Mouse (Mus musculus): ENCODE results near the gene S100a8. TPM values are rescaled to one million over a fixed set of nuclear protein-coding genes. Genes with fewer than 3 reads are reported as not detected.

The S100a8 gene
- total RNA-seq, 1 experiment from 2014 or later, result 2,013 TPM

DNA sequence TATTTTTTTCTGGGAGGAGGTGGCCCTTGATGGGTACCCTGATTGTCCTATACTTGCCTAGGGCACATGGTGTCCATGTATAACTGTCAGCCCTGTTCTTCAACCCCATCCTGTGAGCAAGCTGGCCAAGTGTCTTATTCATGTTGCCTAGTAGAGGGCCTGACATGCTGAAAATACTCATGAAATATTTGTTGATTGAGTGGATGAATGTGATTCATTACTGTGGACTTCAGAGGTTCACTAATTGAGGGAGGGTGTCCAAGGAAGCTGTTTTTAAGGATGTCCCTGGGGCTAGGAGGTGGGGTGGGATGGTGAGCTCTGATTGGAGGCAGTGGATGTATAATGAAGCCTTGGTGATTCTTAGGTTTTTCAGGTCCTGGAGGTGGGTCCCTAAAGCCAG, 15.1 kb upstream of the S100a8 start, which contains the start of gene S100a7a:
TSS of gene S100a7a (plus strand) at position 301 of the 400 bp plus-strand sequence.
- ATAC-seq (replicated peaks in 1 of 2; ENCODE audit: insufficient read depth in 1 of 2, low FRiP score in 2 of 2, low TSS enrichment in 1 of 2, low read depth in 1 of 2, poor library complexity in 2 of 2, severe bottlenecking in 2 of 2), result no peak

DNA sequence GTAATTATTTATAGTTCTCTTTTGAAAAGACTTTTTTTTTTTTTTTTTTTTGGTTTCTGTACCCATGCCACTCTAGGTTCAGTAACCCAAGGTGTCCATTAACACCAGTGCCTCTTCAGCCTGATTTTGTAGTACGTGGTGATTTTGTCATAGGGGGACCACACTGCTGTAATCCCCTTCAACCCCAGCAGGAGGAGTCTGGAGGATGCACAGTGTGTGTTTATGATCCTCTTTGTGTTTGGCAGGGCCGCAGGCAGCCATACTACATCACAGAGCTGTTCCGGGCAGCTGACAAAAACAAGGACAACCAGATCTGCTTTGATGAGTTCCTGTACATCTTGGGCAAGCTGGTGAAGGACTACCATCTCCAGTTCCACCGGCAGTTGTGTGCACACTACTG, 11.4 kb upstream of the S100a8 start:
- peak; percentile 33 to 43; a peak in 1 of 4 replicates for ATAC-seq (replicated peaks in 1 of 2; ENCODE audit: insufficient read depth in 1 of 2, low FRiP score in 2 of 2, low TSS enrichment in 1 of 2, low read depth in 1 of 2, poor library complexity in 2 of 2, severe bottlenecking in 2 of 2)

DNA sequence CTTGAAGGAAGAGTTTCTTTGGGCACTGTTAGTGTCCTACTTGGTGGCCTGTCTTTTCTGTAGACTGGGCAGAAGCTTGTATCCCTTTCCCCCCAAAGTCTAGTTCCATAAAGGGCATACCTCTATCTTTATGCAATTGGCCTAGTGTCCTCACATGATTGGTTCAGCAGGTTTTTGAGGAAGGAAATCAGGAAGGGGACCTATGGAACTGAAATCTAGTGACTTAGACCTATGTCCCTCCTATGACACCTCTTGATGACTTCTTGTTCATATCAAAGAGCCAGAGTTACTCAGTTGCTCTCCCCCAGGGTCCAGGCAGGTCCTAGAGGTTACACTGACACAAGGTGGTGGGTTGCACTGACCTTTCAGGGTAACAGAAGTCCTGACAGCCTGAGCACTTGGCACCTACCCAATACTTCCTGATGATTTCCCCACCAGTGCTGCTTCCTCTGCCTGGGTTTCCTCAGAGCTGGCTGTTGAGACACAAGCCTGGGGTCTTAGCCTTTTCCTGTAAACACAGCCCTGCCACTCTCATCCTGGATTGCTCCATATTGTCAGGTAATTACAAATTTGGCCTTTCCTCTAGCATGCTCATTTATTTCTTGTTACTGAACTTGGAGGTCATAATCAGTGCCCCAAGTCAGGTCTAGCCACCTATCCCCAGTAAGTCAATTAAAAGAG, 9.3 kb upstream of the S100a8 start:
- ATAC-seq (replicated peaks in 1 of 2; ENCODE audit: insufficient read depth in 1 of 2, low FRiP score in 2 of 2, low TSS enrichment in 1 of 2, low read depth in 1 of 2, poor library complexity in 2 of 2, severe bottlenecking in 2 of 2), result peak; percentile 22 to 43; a peak in 1 of 4 replicates

DNA sequence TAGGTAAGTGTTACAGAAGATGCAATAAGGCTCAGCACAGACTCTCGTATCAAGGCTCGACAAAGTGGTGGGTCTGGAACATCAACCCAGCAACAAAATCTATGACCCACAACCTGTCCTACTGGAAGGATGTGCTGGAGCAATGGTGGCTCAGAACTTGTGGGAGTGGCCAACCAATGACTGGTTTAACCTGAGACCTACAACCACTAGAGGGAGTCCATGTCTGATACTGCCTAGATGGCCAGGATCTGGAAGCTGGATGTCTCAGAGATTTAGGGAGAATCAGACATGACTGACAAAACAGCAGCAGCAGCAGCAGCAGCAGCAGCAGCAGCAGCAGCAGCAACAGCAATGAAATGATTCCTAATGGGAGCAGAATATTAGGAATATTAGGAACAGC, 4.6 kb upstream of the S100a8 start:
- ATAC-seq (replicated peaks in 1 of 2; ENCODE audit: insufficient read depth in 1 of 2, low FRiP score in 2 of 2, low TSS enrichment in 1 of 2, low read depth in 1 of 2, poor library complexity in 2 of 2, severe bottlenecking in 2 of 2), result 0 out of 4 replicates have a peak, but pooled peaks of 1 of the 2 experiments have one; percentile 35

DNA sequence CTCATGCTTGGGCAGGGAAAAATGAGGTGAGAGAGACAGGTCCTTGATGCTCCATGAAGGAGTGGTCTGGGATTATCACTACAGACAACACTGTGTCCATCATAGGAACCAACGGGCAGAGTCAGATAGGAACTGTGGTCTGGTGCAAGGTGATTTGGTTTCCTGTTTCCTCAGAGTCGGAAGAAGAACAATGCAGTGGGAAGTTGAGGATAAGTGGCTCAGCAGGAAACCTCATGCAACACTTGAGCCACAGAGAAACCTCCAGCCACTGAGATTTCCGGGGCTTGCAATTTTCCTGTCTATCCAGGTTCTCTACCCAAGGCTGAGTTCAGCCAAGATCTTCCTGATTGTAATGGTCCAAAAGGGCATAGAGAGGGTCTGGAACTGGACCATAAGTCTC, 9.9 kb downstream of the S100a8 start:
- peak in 1 of 2 experiments; percentile 65; a peak in 1 of 4 replicates for ATAC-seq (replicated peaks in 1 of 2; ENCODE audit: insufficient read depth in 1 of 2, low FRiP score in 2 of 2, low TSS enrichment in 1 of 2, low read depth in 1 of 2, poor library complexity in 2 of 2, severe bottlenecking in 2 of 2)

DNA sequence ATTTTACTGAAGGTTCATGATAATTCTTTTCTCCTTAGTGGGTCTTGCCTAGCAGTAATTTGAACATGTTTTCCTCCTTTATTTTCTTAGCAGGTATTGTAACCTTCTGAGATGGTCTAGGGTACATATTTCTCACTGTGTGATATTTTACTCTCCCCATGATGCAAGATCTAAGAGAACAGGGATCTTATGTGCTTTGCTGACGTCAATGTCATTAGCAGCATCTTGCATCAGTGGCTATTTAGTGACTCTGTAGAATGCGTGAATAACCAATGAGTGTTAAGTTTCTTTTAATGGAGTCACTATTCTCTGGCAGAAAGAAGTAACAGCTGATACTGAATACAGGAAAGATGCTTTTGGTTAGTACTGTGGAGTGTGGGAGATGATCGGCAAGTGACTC, 15.2 kb downstream of the S100a8 start:
- ATAC-seq (replicated peaks in 1 of 2; ENCODE audit: insufficient read depth in 1 of 2, low FRiP score in 2 of 2, low TSS enrichment in 1 of 2, low read depth in 1 of 2, poor library complexity in 2 of 2, severe bottlenecking in 2 of 2), result no peak

DNA sequence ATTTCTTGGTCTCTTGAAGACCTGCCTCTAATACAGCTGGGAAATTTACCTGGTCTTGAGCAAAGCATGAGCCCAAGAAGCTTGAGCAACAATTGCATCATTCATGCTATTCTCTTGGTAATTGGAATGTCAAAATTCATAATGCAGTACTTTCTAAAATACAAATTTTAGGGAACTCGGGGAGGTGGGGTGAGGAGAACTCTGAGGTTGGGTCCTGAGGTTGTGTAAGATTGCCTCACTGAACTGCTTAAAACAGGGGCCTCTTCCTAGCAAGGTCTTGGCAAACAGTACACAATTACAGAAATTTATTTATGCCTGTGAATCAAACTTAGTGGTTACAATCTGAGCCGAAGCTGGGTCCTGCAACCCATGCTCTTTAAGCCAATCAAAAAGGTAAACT, 18.1 kb downstream of the S100a8 start:
- ATAC-seq (replicated peaks in 1 of 2; ENCODE audit: insufficient read depth in 1 of 2, low FRiP score in 2 of 2, low TSS enrichment in 1 of 2, low read depth in 1 of 2, poor library complexity in 2 of 2, severe bottlenecking in 2 of 2), result peak in 1 of 2 experiments; percentile 63; a peak in 1 of 4 replicates

DNA sequence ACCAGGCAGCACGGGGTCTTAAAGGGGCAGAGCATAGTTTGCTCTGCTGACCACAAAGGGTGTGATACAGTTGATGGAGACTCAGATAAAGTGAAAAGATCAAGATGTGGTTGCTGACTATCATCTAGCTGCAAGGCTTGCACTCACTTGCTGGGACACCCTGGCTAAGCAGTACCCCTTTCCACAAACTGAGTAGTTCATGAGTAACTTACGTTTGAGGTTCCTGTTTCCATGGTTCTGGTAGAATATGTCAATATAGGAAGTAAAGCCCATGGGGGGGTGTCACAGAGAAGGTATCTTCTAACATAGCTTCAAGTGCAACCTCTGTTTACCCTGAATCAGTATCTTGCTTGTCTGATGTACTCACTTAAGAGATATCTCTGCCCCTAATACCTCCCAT, 24.7 kb downstream of the S100a8 start:
- ATAC-seq (replicated peaks in 1 of 2; ENCODE audit: insufficient read depth in 1 of 2, low FRiP score in 2 of 2, low TSS enrichment in 1 of 2, low read depth in 1 of 2, poor library complexity in 2 of 2, severe bottlenecking in 2 of 2), result peak in 1 of 2 experiments; percentile 34; a peak in 1 of 4 replicates

DNA sequence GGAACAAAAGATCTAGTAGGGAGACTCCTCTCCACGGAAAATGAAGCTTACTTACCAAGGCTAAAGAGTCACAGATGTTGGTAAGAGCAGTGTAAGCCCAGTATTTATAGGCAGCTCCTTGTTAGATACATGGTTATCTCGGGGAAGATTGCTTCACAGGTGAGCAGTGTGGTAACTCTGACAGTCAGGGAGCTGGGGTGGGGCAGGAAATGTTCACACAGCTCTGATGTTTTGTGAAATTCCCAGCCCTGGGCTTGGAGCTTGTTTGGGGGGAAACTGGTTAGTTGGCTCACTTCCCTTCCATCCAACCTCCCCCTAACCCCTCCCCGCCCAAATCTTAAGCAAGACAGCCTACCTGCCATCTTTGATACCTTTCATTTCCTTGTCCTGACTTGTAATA, 26.8 kb downstream of the S100a8 start, which contains the start of gene S100a9:
TSS of gene S100a9 (minus strand) at position 109 of the 400 bp plus-strand sequence.
- ATAC-seq (replicated peaks in 1 of 2; ENCODE audit: insufficient read depth in 1 of 2, low FRiP score in 2 of 2, low TSS enrichment in 1 of 2, low read depth in 1 of 2, poor library complexity in 2 of 2, severe bottlenecking in 2 of 2), result peak; percentile 55 to 59; a peak in 3 of 4 replicates

DNA sequence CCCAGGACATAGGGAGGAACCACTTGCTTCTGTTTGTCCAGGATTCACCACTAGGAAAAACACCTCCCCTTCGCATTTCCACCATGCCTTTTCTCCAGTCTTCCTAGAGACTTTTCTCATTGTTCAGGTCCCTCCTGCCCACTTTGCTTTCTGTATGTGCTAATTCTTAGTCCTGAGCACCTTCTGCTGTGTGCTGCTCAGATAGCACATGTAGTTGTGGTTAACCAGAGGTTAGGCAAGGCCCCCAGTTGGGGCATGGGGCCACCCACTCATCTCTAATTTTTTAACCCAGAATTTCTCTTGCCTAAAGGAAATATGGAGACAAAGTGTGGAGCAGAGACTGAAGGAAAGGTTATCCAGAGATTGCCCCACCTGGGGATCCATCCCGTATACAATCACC, 33.5 kb downstream of the S100a8 start:
- peak in 1 of 2 experiments; percentile 39; a peak in 1 of 4 replicates for ATAC-seq (replicated peaks in 1 of 2; ENCODE audit: insufficient read depth in 1 of 2, low FRiP score in 2 of 2, low TSS enrichment in 1 of 2, low read depth in 1 of 2, poor library complexity in 2 of 2, severe bottlenecking in 2 of 2)

DNA sequence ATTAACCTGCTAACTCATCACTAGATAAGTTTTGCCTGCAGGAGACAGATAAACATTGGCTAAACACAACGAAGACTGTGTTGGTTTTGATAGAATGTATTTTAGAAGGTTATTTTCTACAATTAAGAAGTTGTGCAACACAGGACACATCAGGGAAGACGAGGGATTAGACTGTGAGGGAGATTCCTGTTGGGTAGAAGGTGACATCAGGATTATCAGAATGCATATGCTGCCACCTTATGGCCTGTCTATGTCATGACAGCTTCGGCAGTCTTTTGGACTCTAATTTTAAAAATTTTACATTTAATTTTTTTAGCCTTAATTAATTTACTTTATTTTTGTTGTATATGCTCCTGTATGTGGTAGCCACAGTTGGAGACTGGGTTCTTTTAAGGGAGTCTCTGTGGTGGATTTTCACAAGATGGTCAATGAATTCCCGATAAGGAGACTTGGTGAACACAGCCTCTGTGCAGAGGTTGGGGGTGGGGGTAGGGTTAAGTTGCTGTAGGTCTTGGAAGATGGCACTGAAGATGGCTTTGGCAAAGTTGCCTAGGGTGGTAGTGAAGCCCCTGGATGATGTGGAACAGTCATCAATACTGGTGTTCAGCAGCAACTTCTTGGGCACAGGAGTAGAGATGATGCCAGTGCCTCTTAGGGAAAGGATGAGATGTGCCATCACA, 39.9 kb downstream of the S100a8 start:
- peak; percentile 70 to 87 for ATAC-seq (replicated peaks in 1 of 2; ENCODE audit: insufficient read depth in 1 of 2, low FRiP score in 2 of 2, low TSS enrichment in 1 of 2, low read depth in 1 of 2, poor library complexity in 2 of 2, severe bottlenecking in 2 of 2)

DNA sequence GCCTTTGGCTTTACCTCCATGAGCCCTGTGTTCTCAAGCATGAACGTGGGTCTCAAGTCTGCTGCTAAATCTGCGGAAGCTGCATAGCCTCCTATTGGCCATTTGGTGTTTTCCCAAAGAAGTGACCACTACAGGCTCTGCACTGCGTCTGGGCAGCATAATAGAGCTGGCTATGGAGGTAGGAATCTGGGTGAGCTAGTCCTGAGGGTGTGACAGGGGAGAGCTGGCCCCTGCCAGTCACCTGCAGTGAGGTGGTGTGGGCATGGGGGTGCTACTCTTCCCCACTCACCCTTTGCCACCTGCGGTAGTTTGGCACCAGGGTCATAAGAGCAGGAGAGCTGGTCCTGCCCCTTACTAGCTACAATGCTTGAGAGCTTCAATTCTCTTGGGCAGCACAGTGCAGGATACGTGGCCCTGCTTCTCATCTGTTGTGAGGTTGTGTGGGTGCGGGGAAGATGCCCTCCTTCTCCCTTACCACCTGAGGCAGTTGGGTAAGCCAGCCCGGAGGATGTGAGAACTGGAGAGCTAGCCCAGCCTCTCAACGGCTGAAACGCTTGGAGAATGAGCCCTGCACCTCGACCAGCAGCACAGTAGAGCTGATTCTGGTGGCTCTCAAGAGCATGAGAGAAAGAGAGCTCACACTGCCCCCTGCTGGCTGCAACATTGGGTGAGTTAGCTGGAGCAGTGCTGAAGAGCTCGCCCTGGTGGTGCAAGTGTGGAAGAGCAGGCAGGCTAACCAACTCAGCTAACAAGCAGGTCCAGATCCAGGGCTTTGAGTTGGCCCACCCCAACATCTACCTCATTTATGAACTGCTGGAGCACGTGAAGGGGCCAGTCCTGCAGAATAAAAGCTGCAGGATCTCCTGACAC, 41.0 kb downstream of the S100a8 start:
- peak; percentile 94 to 99 for ATAC-seq (replicated peaks in 1 of 2; ENCODE audit: insufficient read depth in 1 of 2, low FRiP score in 2 of 2, low TSS enrichment in 1 of 2, low read depth in 1 of 2, poor library complexity in 2 of 2, severe bottlenecking in 2 of 2)

Other genes with a start within 250 kb of the S100a8 start
- gene Ints3, start 235.4 kb upstream of the S100a8 start, total RNA-seq (2017), result 20.9 and 22.6 TPM in 2 replicates
- gene Npr1, start 203.1 kb upstream of the S100a8 start, total RNA-seq (2017), result 0.38 TPM in 1 of 2 replicates, not detected in the other
- 203 and 236 TPM in 2 replicates for gene Ilf2, start 192.9 kb upstream of the S100a8 start, total RNA-seq (2017)
- 52.2 and 60.1 TPM in 2 replicates for gene Snapin, start 177.9 kb upstream of the S100a8 start, total RNA-seq (2017)
- gene Chtop, start 159.5 kb upstream of the S100a8 start, total RNA-seq (2017), result 109 and 142 TPM in 2 replicates
- 79.8 and 83.0 TPM in 2 replicates for gene S100a1, start 154.6 kb upstream of the S100a8 start, total RNA-seq (2017)
- 109 and 112 TPM in 2 replicates for gene S100a13, start 154.5 kb upstream of the S100a8 start, total RNA-seq (2017)
- not detected in 2 replicates for gene S100a14, start 142.1 kb upstream of the S100a8 start, total RNA-seq (2017)
- not detected in 2 replicates for gene S100a16, start 131.7 kb upstream of the S100a8 start, total RNA-seq (2017)
- gene S100a3, start 108.4 kb upstream of the S100a8 start, total RNA-seq (2017), result 1.6 TPM in 1 of 2 replicates, not detected in the other
- not detected in 2 replicates for gene S100a2, start 78.7 kb upstream of the S100a8 start, total RNA-seq (2017)
- gene Gm42674, start 67.1 kb upstream of the S100a8 start, total RNA-seq (2017), result not detected in 2 replicates
- 29.5 and 78.7 TPM in 2 replicates for gene S100a4, start 65.2 kb upstream of the S100a8 start, total RNA-seq (2017)
- not detected in 2 replicates for gene S100a5, start 60.5 kb upstream of the S100a8 start, total RNA-seq (2017)
- 37.1 and 121 TPM in 2 replicates for gene S100a6, start 56.1 kb upstream of the S100a8 start, total RNA-seq (2017)
- not detected in 2 replicates for gene S100a7a, start 15.0 kb upstream of the S100a8 start, total RNA-seq (2017)
- gene S100a9, start 26.7 kb downstream of the S100a8 start, total RNA-seq (2017), result 1,063 and 5,883 TPM in 2 replicates
- not detected in 2 replicates for gene Pglyrp4, start 57.9 kb downstream of the S100a8 start, total RNA-seq (2017)
- not detected in 2 replicates for gene Gm5849, start 108.9 kb downstream of the S100a8 start, total RNA-seq (2017)